Mouse (Mus musculus) heart, adult 2 months (tissue): ENCODE data around the gene Stim1. TPM values are rescaled to one million over a fixed set of nuclear protein-coding genes. Genes with fewer than 3 reads are reported as not detected.

Experiments
- DNase-seq, 2 experiments: peaks; one replicate each; pipeline ENCODE4 v3.0.0; 2021
- H3K27ac ChIP-seq: fragments of 200-600 bp; 2 replicates; pipeline ENCODE4 v1.8.1; 2022
- H3K27me3 ChIP-seq: fragments of 200-500 bp; 2 replicates; pipeline ENCODE4 v1.6.1; 2012; ENCODE audit warnings: mild to moderate bottlenecking, low read length, inconsistent platforms, mixed read lengths; ENCODE audit not compliant: control insufficient read depth, insufficient read depth
- H3K36me3 ChIP-seq: fragments of 200-500 bp; 2 replicates; pipeline ENCODE4 v1.6.1; 2012; ENCODE audit warnings: low read length, inconsistent platforms; ENCODE audit not compliant: control insufficient read depth, insufficient read depth
- H3K4me1 ChIP-seq: fragments of 200-500 bp; 2 replicates; pipeline ENCODE4 v1.6.1; 2011; ENCODE audit warnings: low read length; ENCODE audit not compliant: control insufficient read depth, insufficient read depth
- H3K4me3 ChIP-seq: fragments of 200-600 bp; 2 replicates; pipeline ENCODE4 v1.8.1; 2022
- H3K79me2 ChIP-seq: fragments of 200-500 bp; replicated peaks from 2 replicates; pipeline ENCODE4 v1.6.1; 2012; ENCODE audit warnings: mild to moderate bottlenecking, inconsistent platforms, low read length, moderate library complexity, mixed read lengths; ENCODE audit not compliant: control insufficient read depth, insufficient read depth
- H3K9ac ChIP-seq: fragments of 200-500 bp; 2 replicates; pipeline ENCODE4 v1.6.1; 2012; ENCODE audit warnings: low read depth, mild to moderate bottlenecking, control low read depth, inconsistent platforms, low read length, mixed read lengths
- CTCF ChIP-seq: fragments of 200-600 bp; IDR thresholded peaks from 2 replicates; pipeline ENCODE4 v1.8.1; 2022; ENCODE audit warnings: antibody characterized with exemption, mild to moderate bottlenecking, moderate library complexity
- EP300 ChIP-seq: fragments of 200-500 bp; IDR thresholded peaks from 2 replicates; pipeline ENCODE4 v1.6.1; 2011; ENCODE audit warnings: low read depth, low read length, control low read depth; ENCODE audit not compliant: insufficient read depth
- POLR2A ChIP-seq: fragments of 200-500 bp; IDR thresholded peaks from 2 replicates; pipeline ENCODE4 v1.6.1; 2011; ENCODE audit warnings: mild to moderate bottlenecking, low read depth, low read length, control low read depth; ENCODE audit not compliant: insufficient read depth
- WGBS: fragments of 180-500 bp; shearing (Covaris S2); methylation state at CpG from one replicate; pipeline ENCODE4 v1.1.7; 2018; 5-methylcytosine and 5-hydroxymethylcytosine counted together
- intact Hi-C: fragments of 180-260 bp; cut with DNase I; formaldehyde crosslinking; loops from one replicate; pipeline ENCODE4 v1.15.1; 2025
- polyA plus RNA-seq: library from polyadenylated mRNA; depleted of rRNA; stranded (reverse); fragments of >200 nt; gene quantifications from 2 replicates; pipeline ENCODE4 v1.2.3, GENCODE M21; 2012
- total RNA-seq, 2 experiments: library from RNA; stranded (reverse); gene quantifications; 2 replicates each; pipeline ENCODE4 v1.2.3; 2021

Stim1 gene
- total and polyA plus RNA-seq, 3 experiments, result 22.8 to 24.1 (median 23.9) TPM

GRCm38 (mm10) chr7:102361297-102361696, 93.7 kb downstream of the Stim1 start:
- WGBS, result 44% methylated on average over 2 of the region's 2 CpGs

GRCm38 (mm10) chr7:102363853-102364252, 96.2 kb downstream of the Stim1 start:
- intact Hi-C loops, result no loop called here
- no peaks in the 10 kb centered on the region for H3K27me3 ChIP-seq
- no peaks in the 10 kb centered on the region for H3K36me3 ChIP-seq
- TF ChIP-seq POLR2A, result no peak
- TF ChIP-seq EP300, result no peak
- no peak for TF ChIP-seq CTCF
- no peaks in the 10 kb centered on the region for H3K4me1 ChIP-seq
- WGBS, result 94% methylated on average over 1 of the region's 1 CpGs
- no peak overlapping the region for H3K4me3 ChIP-seq
- H3K27ac ChIP-seq, result no peak overlapping the region
- peaks cover 2% of the 10 kb centered on the region; the same call in 1 of the 2 replicates for H3K79me2 ChIP-seq
- no peak for DNase-seq
- H3K9ac ChIP-seq, result no peak overlapping the region

More at GRCm38 (mm10) chr7:102361297-102361696, 93.7 kb downstream of the Stim1 start:
- no peak overlapping the region for H3K9ac ChIP-seq
- H3K27me3 ChIP-seq, result no peaks in the 10 kb centered on the region
- H3K4me3 ChIP-seq, result no peak overlapping the region
- intact Hi-C loops, result no loop called here
- peaks cover 2% of the 10 kb centered on the region; the same call in 1 of the 2 replicates for H3K79me2 ChIP-seq
- DNase-seq, result no peak
- H3K4me1 ChIP-seq, result no peaks in the 10 kb centered on the region
- no peak overlapping the region for H3K27ac ChIP-seq
- H3K36me3 ChIP-seq, result no peaks in the 10 kb centered on the region
- TF ChIP-seq POLR2A, result no peak
- no peak for TF ChIP-seq CTCF
- no peak for TF ChIP-seq EP300

- WGBS, result 50% methylated on average over 4 of the region's 4 CpGs
- no peaks in the 10 kb centered on the region for H3K4me1 ChIP-seq
- H3K27me3 ChIP-seq, result no peaks in the 10 kb centered on the region
- no peaks in the 10 kb centered on the region for H3K36me3 ChIP-seq
- no peak overlapping the region for H3K9ac ChIP-seq
- intact Hi-C loops, result no loop called here
- no peaks in the 10 kb centered on the region for H3K79me2 ChIP-seq
- H3K27ac ChIP-seq, result no peak overlapping the region
- TF ChIP-seq POLR2A (no peak), CTCF (peak; percentile 49)
- peak; percentile 33 to 36 for DNase-seq
- no peak overlapping the region for H3K4me3 ChIP-seq
Observed at GRCm38 (mm10) chr7:102369661-102370060, 102.1 kb downstream of the Stim1 start.

- Histone ChIP-seq H3K4me3 (no peak overlapping the region), H3K79me2 (no peaks in the 10 kb centered on the region), H3K36me3 (no peaks in the 10 kb centered on the region), H3K27ac (no peak overlapping the region), H3K4me1 (no peaks in the 10 kb centered on the region), H3K9ac (no peak overlapping the region), H3K27me3 (no peaks in the 10 kb centered on the region)
- no peak for DNase-seq
- intact Hi-C loops, result no loop called here
- 81% methylated on average over 5 of the region's 5 CpGs for WGBS
- TF ChIP-seq POLR2A (no peak), EP300 (no peak), CTCF (no peak)
Observed at GRCm38 (mm10) chr7:102370526-102370925, 102.9 kb downstream of the Stim1 start.

- Histone ChIP-seq H3K4me3 (no peak overlapping the region), H3K9ac (no peak overlapping the region), H3K79me2 (no peaks in the 10 kb centered on the region), H3K36me3 (no peaks in the 10 kb centered on the region), H3K4me1 (no peaks in the 10 kb centered on the region), H3K27ac (no peak overlapping the region), H3K27me3 (0 out of 2 replicates have a peak, but pooled peaks cover 2% of the 10 kb centered on the region)
- intact Hi-C loops, result no loop called here
- DNase-seq, result no peak
- TF ChIP-seq CTCF (no peak), EP300 (no peak), POLR2A (no peak)
- 92% methylated on average over 3 of the region's 3 CpGs for WGBS
Observed at GRCm38 (mm10) chr7:102373382-102374072, 105.9 kb downstream of the Stim1 start.

- no peak overlapping the region for H3K27ac ChIP-seq
- TF ChIP-seq CTCF (no peak), POLR2A (no peak), EP300 (no peak)
- DNase-seq, result no peak
Observed at GRCm38 (mm10) chr7:102383221-102383620, 115.6 kb downstream of the Stim1 start.

More at GRCm38 (mm10) chr7:102383221-102383620, 115.6 kb downstream of the Stim1 start:
- Histone ChIP-seq H3K27me3 (0 out of 2 replicates have a peak, but pooled peaks cover 1% of the 10 kb centered on the region), H3K9ac (no peak overlapping the region), H3K36me3 (no peaks in the 10 kb centered on the region), H3K4me1 (no peaks in the 10 kb centered on the region; the same call in 1 of the 2 replicates), H3K79me2 (no peaks in the 10 kb centered on the region), H3K4me3 (no peak overlapping the region)
- intact Hi-C loops, result no loop called here
- 71% methylated on average over 7 of the region's 7 CpGs for WGBS
